Mouse (Mus musculus) testis, adult 2 months (tissue): ENCODE measurements at regions not wholly inside any gene's neighbourhood (a gene's known extent, or its start where the extent isn't known, plus 50 kb on each side); places are given as distances from the start of the nearest gene placed in this dataset.

ENCODE experiments used
- CTCF ChIP-seq: fragments of 200-500 bp; IDR thresholded peaks from 2 replicates; pipeline ENCODE4 v1.5.1; 2012; ENCODE audit warnings: low read depth, mild to moderate bottlenecking, inconsistent platforms, low read length, moderate library complexity; ENCODE audit not compliant: control insufficient read depth, insufficient read depth, insufficient replicate concordance
- POLR2A ChIP-seq: fragments of 200-500 bp; IDR thresholded peaks from 2 replicates; pipeline ENCODE4 v1.6.1; 2012; ENCODE audit warnings: low read depth, mild to moderate bottlenecking, inconsistent platforms, low read length, moderate library complexity; ENCODE audit not compliant: control insufficient read depth

DNA sequence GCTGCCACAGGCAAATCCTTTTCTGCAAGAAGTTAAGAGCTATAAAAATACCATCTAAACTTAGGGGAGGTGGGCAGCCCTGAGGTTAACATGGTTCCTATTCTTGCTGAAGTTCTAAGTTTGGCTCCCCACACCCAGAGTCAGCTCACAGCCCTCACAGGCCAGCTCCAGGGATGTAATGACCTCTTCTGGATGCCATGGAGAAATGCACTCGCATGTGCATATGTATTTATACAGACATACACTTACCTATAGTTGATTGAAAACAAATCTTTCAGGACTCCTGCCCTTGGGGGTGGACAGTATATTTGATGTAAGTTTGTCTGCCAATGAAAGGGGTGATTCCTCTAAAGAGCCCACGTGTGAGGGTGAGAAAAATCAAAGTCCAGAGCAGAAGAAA lies 95.5 kb upstream of the Prkg2 start:
- TF ChIP-seq CTCF (no peak), POLR2A (no peak)
